Mouse (Mus musculus) C2C12 (cell line): ENCODE results near the gene Adora1.

Source experiments
- CTCF ChIP-seq: IDR thresholded peaks from one replicate; pipeline ENCODE4 v1.5.1; 2011; ENCODE audit not compliant: control insufficient read depth, insufficient read depth, insufficient read length
- MAX ChIP-seq: IDR thresholded peaks from one replicate; pipeline ENCODE4 v1.6.1; 2011; ENCODE audit warnings: mild to moderate bottlenecking, control low read depth
- MYOD1 ChIP-seq: IDR thresholded peaks from one replicate; pipeline ENCODE4 v1.6.1; 2011; ENCODE audit warnings: low read depth; ENCODE audit not compliant: control insufficient read depth, insufficient read length
- USF1 ChIP-seq: IDR thresholded peaks from one replicate; pipeline ENCODE4 v1.6.1; 2011; ENCODE audit warnings: low read depth, mild to moderate bottlenecking, control low read depth, moderate library complexity

DNA sequence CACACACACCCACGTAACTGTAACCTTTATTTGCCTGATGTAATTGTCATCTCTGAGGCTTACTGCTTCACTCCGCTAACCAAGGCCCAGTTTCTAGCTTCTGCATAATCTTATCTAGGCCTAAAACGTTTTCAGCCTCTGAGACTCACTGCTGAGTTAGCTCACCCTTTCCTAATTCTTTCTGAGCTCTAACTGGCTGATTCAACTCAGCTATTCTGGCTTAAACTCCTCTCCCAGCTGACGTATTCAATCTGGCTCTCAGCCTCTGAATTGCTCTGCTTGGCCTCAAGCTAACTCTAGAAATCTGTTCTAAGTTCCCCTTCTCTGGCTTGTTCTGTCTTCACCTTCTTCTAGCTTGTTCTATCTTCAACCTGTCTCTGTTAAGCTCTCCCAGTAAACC is 11.4 kb upstream of the Adora1 start:
- TF ChIP-seq CTCF, result no peak
- TF ChIP-seq MAX, result no peak
- TF ChIP-seq MYOD1, result no peak
- TF ChIP-seq USF1, result no peak
